Mouse (Mus musculus) CD4-positive helper T cell, adult 2 months (primary cell): ENCODE results near the gene Foxp1.

ENCODE experiments used
- DNase-seq: peaks from one replicate; pipeline ENCODE4 v3.0.0-alpha.2; 2012; ENCODE audit warnings: low read depth, missing footprints, low spot score

Foxp1 gene

GRCm38 (mm10) chr6:99261737-99262130 is 260.8 kb downstream of the Foxp1 start:
- no peak for DNase-seq

GRCm38 (mm10) chr6:99260941-99261736 is 261.4 kb downstream of the Foxp1 start:
- peak; percentile 90 for DNase-seq

GRCm38 (mm10) chr6:99258346-99258745 is 264.2 kb downstream of the Foxp1 start:
- DNase-seq = peak; percentile 48

GRCm38 (mm10) chr6:99257676-99258075 is 264.8 kb downstream of the Foxp1 start:
- DNase-seq = peak; percentile 54

GRCm38 (mm10) chr6:99253331-99253730 is 269.2 kb downstream of the Foxp1 start:
- no peak for DNase-seq

- DNase-seq = no peak
Measured at GRCm38 (mm10) chr6:99252816-99253215, 269.7 kb downstream of the Foxp1 start.

GRCm38 (mm10) chr6:99251924-99252323 is 270.6 kb downstream of the Foxp1 start:
- peak; percentile 44 for DNase-seq

GRCm38 (mm10) chr6:99251222-99251621 is 271.3 kb downstream of the Foxp1 start:
- DNase-seq = no peak

GRCm38 (mm10) chr6:99249496-99250030 is 273.0 kb downstream of the Foxp1 start:
- DNase-seq = peak; percentile 42

GRCm38 (mm10) chr6:99248396-99248795 is 274.1 kb downstream of the Foxp1 start:
- DNase-seq = no peak

- DNase-seq = peak; percentile 36
Measured at GRCm38 (mm10) chr6:99241625-99242395, 280.7 kb downstream of the Foxp1 start.

- no peak for DNase-seq
Measured at GRCm38 (mm10) chr6:99240764-99241163, 281.8 kb downstream of the Foxp1 start.

GRCm38 (mm10) chr6:99235588-99235987 is 286.9 kb downstream of the Foxp1 start:
- no peak for DNase-seq

GRCm38 (mm10) chr6:99233411-99233810 is 289.1 kb downstream of the Foxp1 start:
- DNase-seq = no peak

- no peak for DNase-seq
Measured at GRCm38 (mm10) chr6:99228336-99228870, 294.1 kb downstream of the Foxp1 start.

- DNase-seq = no peak
Measured at GRCm38 (mm10) chr6:99221147-99221546, 301.4 kb downstream of the Foxp1 start.

GRCm38 (mm10) chr6:99220472-99220871 is 302.0 kb downstream of the Foxp1 start:
- DNase-seq = peak; percentile 66

GRCm38 (mm10) chr6:99217846-99218245 is 304.7 kb downstream of the Foxp1 start:
- DNase-seq = no peak

GRCm38 (mm10) chr6:99217155-99217554 is 305.4 kb downstream of the Foxp1 start:
- no peak for DNase-seq

- no peak for DNase-seq
Measured at GRCm38 (mm10) chr6:99212461-99212860, 310.1 kb downstream of the Foxp1 start.

GRCm38 (mm10) chr6:99211663-99212333 is 310.7 kb downstream of the Foxp1 start:
- no peak for DNase-seq

- no peak for DNase-seq
Measured at GRCm38 (mm10) chr6:99210161-99210560, 312.4 kb downstream of the Foxp1 start.
